14 mouse cellular contexts compared by ENCODE assay signal in the genomic region with DNA sequence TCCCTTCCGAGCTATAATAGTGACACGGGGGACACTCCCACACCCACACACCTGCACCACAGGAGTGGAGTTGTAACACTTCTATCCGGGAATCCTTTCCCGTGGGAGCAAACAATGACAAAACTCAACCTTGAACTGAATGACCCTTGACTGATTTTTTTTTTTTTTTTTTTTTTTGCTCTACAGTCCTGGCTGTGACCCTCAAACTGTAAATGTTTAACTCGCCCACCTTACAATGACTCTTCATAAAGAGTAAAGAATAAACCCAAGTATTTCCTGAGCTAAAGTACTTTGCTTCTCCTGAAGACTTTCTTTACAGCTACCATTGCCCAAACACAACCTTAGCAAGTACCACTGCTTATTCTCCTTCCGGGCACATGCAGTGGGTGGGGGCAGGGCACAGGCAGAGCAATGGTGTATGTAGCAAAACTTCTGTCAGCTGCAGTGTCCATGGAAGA. TPM values are rescaled to one million over a fixed set of nuclear protein-coding genes. Genes with fewer than 3 reads are reported as not detected.
A peak's percentile ranks its signal among the peaks of the same experiment; 100 is the strongest.
DNase-seq lines count a peak whose midpoint lies in the region; ATAC-seq and TF ChIP-seq lines count a peak whose summit lies in the region.
"Had no signal": no experiment of that assay in that cellular context is flagged by ENCODE, and none has a peak within 500 bp of the region (broad histone marks: within the 10 kb centered on the region; RNA-seq: fewer than 3 reads in every experiment).

No protein-coding gene starts in this region.

- no peaks in the 10 kb centered on the region for H3K9me3 ChIP-seq in stomach, embryonic 15.5 days
- H3K9me3 ChIP-seq in stomach, postnatal 0 days (ENCODE audit: control insufficient read depth, low read length): no peaks in the 10 kb centered on the region
- H3K9me3 ChIP-seq in lung, embryonic 15.5 days: no peaks in the 10 kb centered on the region

- no peak overlapping the region for H3K4me3 ChIP-seq in stomach, embryonic 15.5 days (replicated peaks)
- no peak overlapping the region for H3K4me3 ChIP-seq in stomach, postnatal 0 days (ENCODE audit: low read depth, low read length)
- H3K4me3 ChIP-seq in lung, embryonic 15.5 days: no peak overlapping the region
- H3K4me3 ChIP-seq: neural tube, embryonic 13.5 days had no signal

- no peak for TF ChIP-seq CTCF in stomach, postnatal 0 days (IDR thresholded peaks at IDR 0.05; ENCODE audit: low read depth)

- no peak for TF ChIP-seq EP300 in stomach, postnatal 0 days (optimal IDR thresholded peaks at IDR 0.05)

- ATAC-seq in stomach, embryonic 15.5 days (ENCODE audit: insufficient read depth, low FRiP score, low read depth): peak; percentile 22; the same call in 1 of the 2 replicates
- ATAC-seq in stomach, postnatal 0 days (ENCODE audit: low FRiP score, low TSS enrichment): no peak
- ATAC-seq in lung, embryonic 15.5 days (ENCODE audit: borderline replicate concordance, extremely low read depth, low FRiP score, low TSS enrichment): peak; percentile 71; the same call in 1 of the 2 replicates
- ATAC-seq: hindbrain, embryonic 16.5 days; midbrain, embryonic 16.5 days had no signal

- no peak for DNase-seq in stomach, postnatal 0 days (ENCODE audit: low spot score)
- DNase-seq in kidney, postnatal 25 days: peak; percentile 38 to 48
- DNase-seq in yolk sac, embryonic 10.5 days (ENCODE audit: low spot score): peak; percentile 19
- no peak for DNase-seq in testis, postnatal 14 days (ENCODE audit: low spot score)
- DNase-seq in embryo, embryonic 10.5 days (ENCODE audit: low spot score): no peak
- no peak for DNase-seq in heart, adult 11 months
- DNase-seq: adrenal gland, postnatal 10 days; cerebellum, adult 9-10 months; gastrocnemius, postnatal 25 days had no signal

- no peaks in the 10 kb centered on the region for H3K4me1 ChIP-seq in stomach, embryonic 15.5 days
- H3K4me1 ChIP-seq in stomach, postnatal 0 days (replicated peaks; ENCODE audit: control insufficient read depth, insufficient read depth): no peaks in the 10 kb centered on the region
- peaks cover 18% of the 10 kb centered on the region for H3K4me1 ChIP-seq in lung, embryonic 15.5 days
- H3K4me1 ChIP-seq: neural tube, embryonic 13.5 days had no signal

- H3K9ac ChIP-seq in stomach, embryonic 15.5 days: no peak overlapping the region
- H3K9ac ChIP-seq in stomach, postnatal 0 days (ENCODE audit: low read length): no peak overlapping the region
- no peak overlapping the region for H3K9ac ChIP-seq in lung, embryonic 15.5 days
- H3K9ac ChIP-seq: neural tube, embryonic 13.5 days had no signal

- H3K4me2 ChIP-seq in stomach, embryonic 15.5 days: no peak overlapping the region
- H3K4me2 ChIP-seq in stomach, postnatal 0 days (replicated peaks; ENCODE audit: low read depth): no peak overlapping the region
- no peak overlapping the region for H3K4me2 ChIP-seq in lung, embryonic 15.5 days
- H3K4me2 ChIP-seq: neural tube, embryonic 13.5 days had no signal

- H3K36me3 ChIP-seq in stomach, embryonic 15.5 days: no peaks in the 10 kb centered on the region
- H3K36me3 ChIP-seq in stomach, postnatal 0 days (ENCODE audit: control insufficient read depth, insufficient read depth, low read length): no peaks in the 10 kb centered on the region
- H3K36me3 ChIP-seq in lung, embryonic 15.5 days: 0 out of 2 replicates have a peak, but pooled peaks cover 9% of the 10 kb centered on the region
- H3K36me3 ChIP-seq: neural tube, embryonic 13.5 days had no signal

- no peak overlapping the region for H3K27ac ChIP-seq in stomach, embryonic 15.5 days
- no peak overlapping the region for H3K27ac ChIP-seq in stomach, postnatal 0 days (replicated peaks)
- H3K27ac ChIP-seq in lung, embryonic 15.5 days: peak overlapping the region; percentile 56
- H3K27ac ChIP-seq: neural tube, embryonic 13.5 days had no signal

- H3K27me3 ChIP-seq in stomach, embryonic 15.5 days (replicated peaks): no peaks in the 10 kb centered on the region
- H3K27me3 ChIP-seq in stomach, postnatal 0 days (ENCODE audit: control insufficient read depth, insufficient read depth, low read length): no peaks in the 10 kb centered on the region
- no peaks in the 10 kb centered on the region for H3K27me3 ChIP-seq in lung, embryonic 15.5 days
- H3K27me3 ChIP-seq: neural tube, embryonic 13.5 days had no signal

- WGBS in stomach, embryonic 15.5 days: 66% methylated on average over 6 of the region's 6 CpGs
- WGBS in stomach, postnatal 0 days: 60% methylated on average over 6 of the region's 6 CpGs
- WGBS in lung, embryonic 15.5 days: 63% methylated on average over 6 of the region's 6 CpGs

RNA-seq across cellular contexts. Expression of gene Snx7, which starts 6.7 kb away (rescaled TPM):
- 37.7 and 44.2 TPM in 2 replicates for polyA plus RNA-seq in stomach, embryonic 15.5 days (2015; fragmentation: Nextera tagmentation; extraction: Ambion mirVana)
- polyA plus RNA-seq in stomach, postnatal 0 days (2015; fragmentation: Nextera tagmentation; extraction: Ambion mirVana): 35.2 and 38.4 TPM in 2 replicates
- polyA plus RNA-seq in lung, embryonic 15.5 days (2015; fragmentation: Nextera tagmentation; extraction: Ambion mirVana): 54.4 and 56.5 TPM in 2 replicates

Comparison
In these comparisons a context has a peak if more than half of its experiments do, and no peak if none do; other contexts are left out.
1. DNase-seq: peak in kidney, postnatal 25 days (2 of 2) and yolk sac, embryonic 10.5 days (single experiment); none in stomach, postnatal 0 days (single experiment), testis, postnatal 14 days (single experiment), embryo, embryonic 10.5 days (single experiment) and heart, adult 11 months (single experiment).